Mouse (Mus musculus) MEL (cell line): ENCODE measurements around the gene Gm20388.
"Not testable (repeated sequence)": the region's sequence is repeated elsewhere in the genome, so short reads cannot be mapped to it uniquely, and the experiment has no call there.

Experiments
- CTCF ChIP-seq, 3 experiments: IDR thresholded peaks in 2 of 3; conservative IDR thresholded peaks in 1 of 3; 2 replicates each; pipeline ENCODE4 v1.5.1; 2011 to 2012; ENCODE audit warnings: low read length in 3 of 3, low read depth in 2 of 3, mild to moderate bottlenecking in 2 of 3, improper control_type of control experiment in 1 of 3, inconsistent platforms in 1 of 3, mixed read lengths in 1 of 3, moderate library complexity in 1 of 3; ENCODE audit not compliant: control insufficient read depth in 1 of 3, insufficient read depth in 1 of 3, poor library complexity in 1 of 3, severe bottlenecking in 1 of 3
- E2F4 ChIP-seq: IDR thresholded peaks from 2 replicates; pipeline ENCODE4 v1.6.1; 2011; ENCODE audit warnings: low read depth, low read length, improper control_type of control experiment, borderline replicate concordance
- ETS1 ChIP-seq: IDR thresholded peaks from 2 replicates; pipeline ENCODE4 v1.6.1; 2012; ENCODE audit warnings: low read depth, mild to moderate bottlenecking, inconsistent platforms, low read length, improper control_type of control experiment, moderate library complexity
- UBTF ChIP-seq: IDR thresholded peaks from 2 replicates; pipeline ENCODE4 v1.6.1; 2012; ENCODE audit warnings: low read depth, mild to moderate bottlenecking, inconsistent platforms, low read length, improper control_type of control experiment, moderate library complexity, borderline replicate concordance; ENCODE audit not compliant: insufficient read depth
- ZKSCAN1 ChIP-seq: IDR thresholded peaks from 2 replicates; pipeline ENCODE4 v1.6.1; 2012; ENCODE audit warnings: low read depth, mild to moderate bottlenecking, inconsistent platforms, low read length, improper control_type of control experiment, moderate library complexity

GRCm38 (mm10) chr8:123474549-123474948 is 3563.9 kb downstream of the Gm20388 start:
- not testable (repeated sequence) for TF ChIP-seq E2F4; ETS1; UBTF; CTCF (IDR thresholded peaks at IDR 0.05 in 2 of 3, conservative IDR thresholded peaks at IDR 0.05 in 1 of 3; ENCODE audit: control insufficient read depth in 1 of 3, insufficient read depth in 1 of 3, low read depth in 2 of 3, low read length in 3 of 3, poor library complexity in 1 of 3, severe bottlenecking in 1 of 3); ZKSCAN1
